Mouse (Mus musculus) stomach, embryonic 15.5 days (tissue): ENCODE measurements around the gene Ppara. TPM values are rescaled to one million over a fixed set of nuclear protein-coding genes. Genes with fewer than 3 reads are reported as not detected.

Experiments used
- ATAC-seq: fragments of 200-750 bp; cut with Nextera tagmentation; 2 replicates; pipeline ENCODE4 v1.8.0; 2017; ENCODE audit warnings: low read depth, moderate number of reproducible peaks, moderate TSS enrichment; ENCODE audit not compliant: insufficient read depth, low FRiP score
- H3K27ac ChIP-seq: fragments of 300-500 bp; sonication (generic); 2 replicates; pipeline ENCODE4 v1.5.1; 2015; ENCODE audit warnings: mild to moderate bottlenecking, inconsistent platforms
- H3K27me3 ChIP-seq: fragments of 300-500 bp; sonication (generic); replicated peaks from 2 replicates; pipeline ENCODE4 v1.6.1; 2015; ENCODE audit warnings: inconsistent platforms
- H3K36me3 ChIP-seq: fragments of 300-500 bp; sonication (generic); 2 replicates; pipeline ENCODE4 v1.6.1; 2015; ENCODE audit warnings: inconsistent platforms
- H3K4me1 ChIP-seq: fragments of 300-500 bp; sonication (generic); 2 replicates; pipeline ENCODE4 v1.6.1; 2015; ENCODE audit warnings: inconsistent platforms
- H3K4me2 ChIP-seq: fragments of 300-500 bp; sonication (generic); 2 replicates; pipeline ENCODE4 v1.6.1; 2015; ENCODE audit warnings: mild to moderate bottlenecking, inconsistent platforms
- H3K4me3 ChIP-seq: fragments of 300-500 bp; sonication (generic); replicated peaks from 2 replicates; pipeline ENCODE4 v1.5.1; 2015; ENCODE audit warnings: inconsistent platforms
- H3K9ac ChIP-seq: fragments of 300-500 bp; sonication (generic); 2 replicates; pipeline ENCODE4 v1.6.1; 2015; ENCODE audit warnings: inconsistent platforms
- H3K9me3 ChIP-seq: fragments of 300-500 bp; sonication (generic); 2 replicates; pipeline ENCODE4 v1.6.1; 2016; ENCODE audit warnings: inconsistent platforms
- WGBS: fragments of 180-500 bp; shearing (Covaris S2); methylation state at CpG from one replicate; pipeline ENCODE4 v1.1.7; 2015; 5-methylcytosine and 5-hydroxymethylcytosine counted together
- polyA plus RNA-seq: library from polyadenylated mRNA; unstranded; fragments of >200 nt; fragmentation: Nextera tagmentation; extraction: Ambion mirVana; gene quantifications from 2 replicates; pipeline ENCODE4 v1.2.1, GENCODE M21; 2015

Ppara gene
- polyA plus RNA-seq, 1 experiment from 2014 or later: 9.6 TPM

- Histone ChIP-seq H3K4me2 (no peak overlapping the region), H3K9ac (no peak overlapping the region), H3K27me3 (no peaks in the 10 kb centered on the region), H3K4me3 (no peak overlapping the region), H3K36me3 (peaks cover 33% of the 10 kb centered on the region), H3K4me1 (peaks cover 3% of the 10 kb centered on the region; the same call in 1 of the 2 replicates), H3K27ac (no peak overlapping the region), H3K9me3 (no peaks in the 10 kb centered on the region)
- 70% methylated on average over 13 of the region's 13 CpGs for WGBS
- ATAC-seq: no peak
Observed at GRCm38 (mm10) chr15:85705566-85706332, 29.0 kb upstream of the Ppara start.

- Histone ChIP-seq H3K27me3 (no peaks in the 10 kb centered on the region), H3K27ac (no peak overlapping the region), H3K9me3 (no peaks in the 10 kb centered on the region), H3K4me3 (no peak overlapping the region), H3K9ac (no peak overlapping the region), H3K36me3 (peaks cover 26% of the 10 kb centered on the region), H3K4me1 (peaks cover 3% of the 10 kb centered on the region; the same call in 1 of the 2 replicates), H3K4me2 (no peak overlapping the region)
- ATAC-seq: no peak
- 92% methylated on average over 8 of the region's 8 CpGs for WGBS
Observed at GRCm38 (mm10) chr15:85706527-85706926, 28.3 kb upstream of the Ppara start.

GRCm38 (mm10) chr15:85707017-85707416, 27.8 kb upstream of the Ppara start:
- ATAC-seq: no peak
- 93% methylated on average over 11 of the region's 11 CpGs for WGBS
- H3K9me3 ChIP-seq: no peaks in the 10 kb centered on the region
- no peak overlapping the region for H3K4me2 ChIP-seq
- H3K9ac ChIP-seq: no peak overlapping the region
- H3K4me1 ChIP-seq: peaks cover 3% of the 10 kb centered on the region; the same call in 1 of the 2 replicates
- no peak overlapping the region for H3K27ac ChIP-seq
- peaks cover 23% of the 10 kb centered on the region for H3K36me3 ChIP-seq
- no peaks in the 10 kb centered on the region for H3K27me3 ChIP-seq
- no peak overlapping the region for H3K4me3 ChIP-seq

GRCm38 (mm10) chr15:85707458-85708030, 27.2 kb upstream of the Ppara start:
- H3K4me3 ChIP-seq: no peak overlapping the region
- no peak overlapping the region for H3K4me2 ChIP-seq
- no peak overlapping the region for H3K9ac ChIP-seq
- no peaks in the 10 kb centered on the region for H3K9me3 ChIP-seq
- no peaks in the 10 kb centered on the region for H3K27me3 ChIP-seq
- H3K4me1 ChIP-seq: peaks cover 3% of the 10 kb centered on the region; the same call in 1 of the 2 replicates
- 87% methylated on average over 7 of the region's 7 CpGs for WGBS
- no peak overlapping the region for H3K27ac ChIP-seq
- peaks cover 20% of the 10 kb centered on the region for H3K36me3 ChIP-seq
- no peak for ATAC-seq

- no peaks in the 10 kb centered on the region for H3K9me3 ChIP-seq
- no peak for ATAC-seq
- no peak overlapping the region for H3K4me2 ChIP-seq
- peaks cover 3% of the 10 kb centered on the region; the same call in 1 of the 2 replicates for H3K4me1 ChIP-seq
- WGBS: 74% methylated on average over 2 of the region's 2 CpGs
- H3K27ac ChIP-seq: no peak overlapping the region
- H3K9ac ChIP-seq: no peak overlapping the region
- H3K4me3 ChIP-seq: no peak overlapping the region
- no peaks in the 10 kb centered on the region for H3K27me3 ChIP-seq
- peaks cover 18% of the 10 kb centered on the region for H3K36me3 ChIP-seq
Observed at GRCm38 (mm10) chr15:85708217-85708616, 26.6 kb upstream of the Ppara start.

GRCm38 (mm10) chr15:85708843-85709242, 25.9 kb upstream of the Ppara start:
- H3K36me3 ChIP-seq: peaks cover 13% of the 10 kb centered on the region
- H3K27me3 ChIP-seq: no peaks in the 10 kb centered on the region
- H3K4me2 ChIP-seq: no peak overlapping the region
- H3K27ac ChIP-seq: no peak overlapping the region
- no peaks in the 10 kb centered on the region for H3K9me3 ChIP-seq
- ATAC-seq: no peak
- H3K9ac ChIP-seq: no peak overlapping the region
- H3K4me3 ChIP-seq: no peak overlapping the region
- H3K4me1 ChIP-seq: peaks cover 3% of the 10 kb centered on the region; the same call in 1 of the 2 replicates
- 86% methylated on average over 4 of the region's 4 CpGs for WGBS

GRCm38 (mm10) chr15:85709268-85709973, 25.4 kb upstream of the Ppara start:
- Histone ChIP-seq H3K36me3 (peaks cover 8% of the 10 kb centered on the region), H3K9me3 (no peaks in the 10 kb centered on the region), H3K4me3 (no peak overlapping the region), H3K27ac (0 out of 2 replicates have a peak overlapping the region, but pooled peaks have one; percentile 2), H3K9ac (no peak overlapping the region), H3K4me2 (no peak overlapping the region), H3K27me3 (no peaks in the 10 kb centered on the region), H3K4me1 (peaks cover 3% of the 10 kb centered on the region; the same call in 1 of the 2 replicates)
- ATAC-seq: no peak; the same call in 1 of the 2 replicates
- 33% methylated on average over 10 of the region's 10 CpGs for WGBS

GRCm38 (mm10) chr15:85710179-85710578, 24.6 kb upstream of the Ppara start:
- ATAC-seq: peak; percentile 45; the same call in 1 of the 2 replicates
- WGBS: 0% methylated on average over 8 of the region's 8 CpGs
- Histone ChIP-seq H3K27ac (no peak overlapping the region), H3K4me2 (no peak overlapping the region), H3K9ac (no peak overlapping the region), H3K4me3 (no peak overlapping the region), H3K9me3 (no peaks in the 10 kb centered on the region), H3K27me3 (no peaks in the 10 kb centered on the region), H3K36me3 (peaks cover 5% of the 10 kb centered on the region), H3K4me1 (peaks cover 3% of the 10 kb centered on the region; the same call in 1 of the 2 replicates)

GRCm38 (mm10) chr15:85710641-85711580, 23.9 kb upstream of the Ppara start:
- Histone ChIP-seq H3K9me3 (no peaks in the 10 kb centered on the region), H3K4me3 (no peak overlapping the region), H3K27ac (no peak overlapping the region), H3K4me1 (peaks cover 3% of the 10 kb centered on the region; the same call in 1 of the 2 replicates), H3K36me3 (peaks cover under 1% of the 10 kb centered on the region), H3K27me3 (no peaks in the 10 kb centered on the region), H3K9ac (no peak overlapping the region), H3K4me2 (no peak overlapping the region)
- no peak for ATAC-seq
- WGBS: 78% methylated on average over 17 of the region's 17 CpGs

- Histone ChIP-seq H3K9ac (no peak overlapping the region), H3K4me3 (no peak overlapping the region), H3K4me2 (no peak overlapping the region), H3K27me3 (no peaks in the 10 kb centered on the region), H3K27ac (no peak overlapping the region), H3K9me3 (no peaks in the 10 kb centered on the region), H3K4me1 (peaks cover 3% of the 10 kb centered on the region; the same call in 1 of the 2 replicates), H3K36me3 (no peaks in the 10 kb centered on the region)
- WGBS: 34% methylated on average over 5 of the region's 5 CpGs
- ATAC-seq: no peak
Observed at GRCm38 (mm10) chr15:85712565-85713168, 22.1 kb upstream of the Ppara start.

- Histone ChIP-seq H3K4me3 (no peak overlapping the region), H3K9ac (no peak overlapping the region), H3K9me3 (no peaks in the 10 kb centered on the region), H3K4me2 (no peak overlapping the region), H3K27ac (no peak overlapping the region), H3K36me3 (no peaks in the 10 kb centered on the region), H3K27me3 (no peaks in the 10 kb centered on the region), H3K4me1 (peaks cover 3% of the 10 kb centered on the region; the same call in 1 of the 2 replicates)
- ATAC-seq: no peak
- 89% methylated on average over 9 of the region's 9 CpGs for WGBS
Observed at GRCm38 (mm10) chr15:85713417-85713816, 21.4 kb upstream of the Ppara start.
